Mouse (Mus musculus) small intestine, adult 2 months (tissue): ENCODE measurements around the gene Fndc3b.

Experiments used
- CTCF ChIP-seq: fragments of 200-500 bp; IDR thresholded peaks from 2 replicates; pipeline ENCODE4 v1.5.1; 2012; ENCODE audit warnings: low read depth, mild to moderate bottlenecking, control low read depth, inconsistent platforms, low read length, moderate library complexity, mixed read lengths; ENCODE audit not compliant: insufficient replicate concordance, insufficient read length; ENCODE audit errors: extremely low read depth
- POLR2A ChIP-seq: fragments of 200-500 bp; IDR thresholded peaks from 2 replicates; pipeline ENCODE4 v1.6.1; 2012; ENCODE audit warnings: low read depth, mild to moderate bottlenecking, control low read depth, inconsistent platforms, low read length, moderate library complexity

DNA sequence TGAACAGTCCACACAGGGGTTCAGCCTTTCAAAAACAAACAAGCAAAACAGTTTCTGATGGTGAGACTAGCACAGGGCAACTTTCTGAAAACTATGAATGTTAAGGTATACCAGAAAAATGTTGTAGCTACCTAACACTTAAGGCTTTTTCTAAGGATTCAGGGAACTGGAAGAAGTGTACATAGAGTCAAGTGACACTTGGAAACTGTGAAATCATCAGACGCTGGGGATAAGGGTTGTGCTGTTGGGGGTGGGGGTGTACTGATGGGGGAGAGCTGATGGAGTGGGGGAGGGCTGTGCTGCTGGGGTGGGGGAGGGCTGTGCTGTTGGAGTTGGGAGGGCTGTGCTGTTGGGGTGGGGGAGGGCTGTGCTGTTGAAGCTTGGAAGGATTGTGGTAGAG lies 61.8 kb downstream of the Fndc3b start:
- TF ChIP-seq POLR2A, result no peak
- no peak for TF ChIP-seq CTCF
